ENCODE assay signal across 25 mouse cellular contexts in genomic region chr7:84442343-84442911, GRCm38 (mm10). TPM values are rescaled to one million over a fixed set of nuclear protein-coding genes. Genes with fewer than 3 reads are reported as not detected.
"Had no signal": no experiment of that assay in that cellular context is flagged by ENCODE, and none has a peak within 500 bp of the region (broad histone marks: within the 10 kb centered on the region; RNA-seq: fewer than 3 reads in every experiment).

No protein-coding gene starts in this region.

- H3K4me2 ChIP-seq: heart, embryonic 12.5 days; hindbrain, embryonic 12.5 days; hindbrain, embryonic 14.5 days; intestine, embryonic 15.5 days; limb, embryonic 12.5 days had no signal

- ATAC-seq: hindbrain, embryonic 16.5 days; inflammation-experienced regulatory T-cells, adult 6 months; intestine, embryonic 15.5 days; intestine, postnatal 0 days had no signal

- H3K9ac ChIP-seq: heart, embryonic 12.5 days; hindbrain, embryonic 12.5 days; hindbrain, embryonic 14.5 days; intestine, embryonic 15.5 days; limb, embryonic 12.5 days had no signal

- H3K4me3 ChIP-seq: gastrocnemius, adult 2 months; heart, embryonic 10.5 days; heart, embryonic 12.5 days; hindbrain, embryonic 10.5 days; hindbrain, embryonic 12.5 days; intestine, embryonic 15.5 days; layer of hippocampus, adult 2 months; left cerebral cortex, adult 2 months; limb, embryonic 10.5 days; limb, embryonic 12.5 days had no signal

- H3K27ac ChIP-seq: gastrocnemius, adult 2 months; heart, embryonic 10.5 days; hindbrain, embryonic 10.5 days; hindbrain, embryonic 12.5 days; hindbrain, embryonic 14.5 days; intestine, embryonic 15.5 days; layer of hippocampus, adult 2 months; left cerebral cortex, adult 2 months; limb, embryonic 10.5 days; limb, embryonic 12.5 days had no signal

- H3K9me3 ChIP-seq: heart, embryonic 10.5 days; heart, embryonic 12.5 days; hindbrain, embryonic 10.5 days; hindbrain, embryonic 12.5 days; intestine, embryonic 15.5 days; limb, embryonic 10.5 days; limb, embryonic 12.5 days had no signal

- H3K4me1 ChIP-seq: heart, embryonic 10.5 days; hindbrain, embryonic 10.5 days; hindbrain, embryonic 12.5 days; intestine, embryonic 15.5 days; limb, embryonic 10.5 days; limb, embryonic 12.5 days had no signal

- H3K36me3 ChIP-seq: heart, embryonic 10.5 days; heart, embryonic 12.5 days; hindbrain, embryonic 10.5 days; hindbrain, embryonic 12.5 days; intestine, embryonic 15.5 days; limb, embryonic 10.5 days; limb, embryonic 12.5 days had no signal

- DNase-seq: gastrocnemius, adult 2 months; gastrocnemius, postnatal 10 days; gastrocnemius, postnatal 25 days; heart, adult 18-20 months; heart, postnatal 10 days; heart, postnatal 4 days; kidney, adult 18-20 months; kidney, adult 8-10 months; kidney, postnatal 10 days; kidney, postnatal 25 days; kidney, postnatal 4 days had no signal

- H3K27me3 ChIP-seq: heart, embryonic 12.5 days; hindbrain, embryonic 12.5 days; intestine, embryonic 15.5 days; limb, embryonic 12.5 days had no signal

RNA-seq across cellular contexts. Expression of gene Arnt2, which starts 32.5 kb away (rescaled TPM):
- total RNA-seq: granulocyte monocyte progenitor cell, adult 5-6 weeks had no signal
